Mouse (Mus musculus) left cerebral cortex, adult 18-20 months (tissue): ENCODE data around the gene Rarg. TPM values are rescaled to one million over a fixed set of nuclear protein-coding genes. Genes with fewer than 3 reads are reported as not detected.

Experiments
- DNase-seq, 2 experiments: peaks; one replicate each; pipeline ENCODE4 v3.0.0; 2021 to 2022; ENCODE audit warnings: low spot score in 2 of 2, mixed read lengths in 1 of 2
- total RNA-seq, 2 experiments: library from RNA; stranded (reverse); gene quantifications; 2 replicates each; pipeline ENCODE4 v1.2.3; 2021

Gene Rarg
- total RNA-seq, 2 experiments from 2014 or later = 12.8 to 15.7 TPM

- DNase-seq = no peak
Measured at GRCm38 (mm10) chr15:102258581-102259253, 1.4 kb upstream of the Rarg start.

GRCm38 (mm10) chr15:102258076-102258470 is 756 bp upstream of the Rarg start:
- DNase-seq = peak; percentile 52 to 63

- peak; percentile 24 to 50 for DNase-seq
Measured at GRCm38 (mm10) chr15:102256431-102257201, 701 bp downstream of the Rarg start.

GRCm38 (mm10) chr15:102255547-102256255 is 1.6 kb downstream of the Rarg start:
- DNase-seq = no peak

GRCm38 (mm10) chr15:102250521-102250920 is 6.8 kb downstream of the Rarg start:
- DNase-seq = no peak

GRCm38 (mm10) chr15:102249967-102250366 is 7.3 kb downstream of the Rarg start:
- no peak for DNase-seq

GRCm38 (mm10) chr15:102249251-102249691 is 8.0 kb downstream of the Rarg start:
- DNase-seq = no peak

- no peak for DNase-seq
Measured at GRCm38 (mm10) chr15:102248812-102249191, 8.5 kb downstream of the Rarg start.

GRCm38 (mm10) chr15:102248131-102248811 is 9.0 kb downstream of the Rarg start:
- DNase-seq = no peak

GRCm38 (mm10) chr15:102247252-102248130 is 9.8 kb downstream of the Rarg start:
- peak in 1 of 2 experiments; percentile 26 for DNase-seq

- peak; percentile 82 to 93 for DNase-seq
Measured at GRCm38 (mm10) chr15:102246866-102247251, 10.5 kb downstream of the Rarg start.

GRCm38 (mm10) chr15:102245891-102246741 is 11.2 kb downstream of the Rarg start:
- peak; percentile 55 to 73 for DNase-seq

- no peak for DNase-seq
Measured at GRCm38 (mm10) chr15:102245461-102245881, 11.8 kb downstream of the Rarg start.

GRCm38 (mm10) chr15:102244306-102245191 is 12.8 kb downstream of the Rarg start:
- DNase-seq = no peak

- DNase-seq = no peak
Measured at GRCm38 (mm10) chr15:102243229-102244190, 13.8 kb downstream of the Rarg start.

GRCm38 (mm10) chr15:102242404-102243228 is 14.7 kb downstream of the Rarg start:
- DNase-seq = no peak
